Mouse (Mus musculus) macrophage (primary cell): Measurements from ENCODE around the gene Idua. TPM values are rescaled to one million over a fixed set of nuclear protein-coding genes. Genes with fewer than 3 reads are reported as not detected.
"Not testable (repeated sequence)": the region's sequence is repeated elsewhere in the genome, so short reads cannot be mapped to it uniquely, and the experiment has no call there.

Experiments used
- H3K27ac ChIP-seq: fragments of 350-480 bp; formaldehyde crosslinking; 2 replicates; pipeline ENCODE4 v1.9.0; 2021
- H3K36me3 ChIP-seq: fragments of 350-480 bp; formaldehyde crosslinking; 2 replicates; pipeline ENCODE4 v1.9.0; 2021; ENCODE audit errors: inconsistent target
- H3K4me3 ChIP-seq: fragments of 350-480 bp; formaldehyde crosslinking; 2 replicates; pipeline ENCODE4 v1.9.0; 2021; ENCODE audit errors: inconsistent target
- H3K79me2 ChIP-seq: fragments of 350-480 bp; formaldehyde crosslinking; 2 replicates; pipeline ENCODE4 v1.9.0; 2021; ENCODE audit errors: inconsistent target
- WGBS: methylation state at CpG from one replicate; pipeline ENCODE4 v1.1.7; 2026; ENCODE audit warnings: inconsistent platforms; ENCODE audit not compliant: missing documents; 5-methylcytosine and 5-hydroxymethylcytosine counted together
- polyA plus RNA-seq: library from polyadenylated mRNA; stranded (reverse); fragments of 250-400 nt; gene quantifications from 3 replicates; pipeline ENCODE4 v1.2.4, GENCODE M21; 2018; ENCODE audit warnings: inconsistent platforms
- total RNA-seq, 78 experiments: library from RNA; depleted of rRNA; stranded (reverse); fragments of 250-400 nt; gene quantifications; 1 replicate in 9 of 78; 2 replicates in 24 of 78; 3 replicates in 43 of 78; 4 replicates in 2 of 78; pipeline ENCODE4 v1.2.4; 2018; ENCODE audit warnings: inconsistent platforms in 56 of 78

Idua gene
- total RNA-seq (2018; cell fraction: chromatin; rRNA removed), result 100 to 1,000 TPM in 14 of 26 experiments, 10 to 100 TPM in 12; 29.9 to 153 (median 104) TPM
- 10 to 100 TPM; 34.4 to 64.8 (median 50.2) TPM for total RNA-seq (2018; cell fraction: cytosol; rRNA removed)
- 100 to 1,000 TPM in 22 of 26 experiments, 10 to 100 TPM in 4; 41.0 to 248 (median 136) TPM for total RNA-seq (2018; cell fraction: nucleus; rRNA removed)
- 33.4 to 53.3 TPM (median 50.8 TPM) in 3 replicates for polyA plus RNA-seq

- WGBS, result 9% methylated on average over 24 of the region's 24 CpGs
- Histone ChIP-seq H3K79me2 (peaks cover 22% of the 10 kb centered on the region; the same call in 1 of the 2 replicates), H3K27ac (no peak within 1 kb of the TSS), H3K4me3 (peak within 1 kb of the TSS; percentile 92), H3K36me3 (peaks cover 29% of the 10 kb centered on the region)
These were observed at the start of gene Idua for GRCm38 (mm10) chr5:108659698-108660631. Idua (plus strand) TSS chr5:108660331.

GRCm38 (mm10) chr5:108610426-108610825 is 49.7 kb upstream of the Idua start:
- H3K4me3 ChIP-seq, result no peak overlapping the region
- H3K79me2 ChIP-seq, result peaks cover 36% of the 10 kb centered on the region
- H3K27ac ChIP-seq, result no peak overlapping the region
- 100% methylated on average over 1 of the region's 1 CpGs for WGBS
- peaks cover 96% of the 10 kb centered on the region for H3K36me3 ChIP-seq

GRCm38 (mm10) chr5:108621870-108622269 is 38.3 kb upstream of the Idua start:
- 100% methylated on average over 2 of the region's 2 CpGs for WGBS
- Histone ChIP-seq H3K36me3 (peaks cover 60% of the 10 kb centered on the region), H3K4me3 (no peak overlapping the region)

GRCm38 (mm10) chr5:108626050-108626660 is 34.0 kb upstream of the Idua start:
- Histone ChIP-seq H3K4me3 (no peak overlapping the region), H3K27ac (peak overlapping the region; percentile 17), H3K79me2 (peaks cover 92% of the 10 kb centered on the region), H3K36me3 (peaks cover 39% of the 10 kb centered on the region)
- 86% methylated on average over 4 of the region's 4 CpGs for WGBS

More at GRCm38 (mm10) chr5:108621870-108622269, 38.3 kb upstream of the Idua start:
- no peak overlapping the region for H3K27ac ChIP-seq
- peaks cover 100% of the 10 kb centered on the region for H3K79me2 ChIP-seq

GRCm38 (mm10) chr5:108628891-108629633 is 31.1 kb upstream of the Idua start:
- H3K27ac ChIP-seq, result peak overlapping the region; percentile 82
- 1% methylated on average over 32 of the region's 32 CpGs for WGBS

GRCm38 (mm10) chr5:108629634-108630483 is 30.3 kb upstream of the Idua start, which contains the start of the genes Gak and Tmem175:
Gak (minus strand) TSS chr5:108629755.
Tmem175 (plus strand) TSS chr5:108629770.
- under 1% methylated on average over 58 of the region's 58 CpGs for WGBS
- H3K36me3 ChIP-seq, result peaks cover 2% of the 10 kb centered on the region; the same call in 1 of the 2 replicates
- H3K27ac ChIP-seq, result peak within 1 kb of the TSS; percentile 82
- peak within 1 kb of the TSS; percentile 96 for H3K4me3 ChIP-seq
- H3K79me2 ChIP-seq, result peaks cover 55% of the 10 kb centered on the region

More at GRCm38 (mm10) chr5:108628891-108629633, 31.1 kb upstream of the Idua start:
- H3K79me2 ChIP-seq, result peaks cover 63% of the 10 kb centered on the region
- H3K4me3 ChIP-seq, result peak overlapping the region; percentile 96
- peaks cover 10% of the 10 kb centered on the region for H3K36me3 ChIP-seq

GRCm38 (mm10) chr5:108633676-108634075 is 26.5 kb upstream of the Idua start:
- H3K27ac ChIP-seq, result no peak overlapping the region
- H3K4me3 ChIP-seq, result no peak overlapping the region
- 100% methylated on average over 1 of the region's 4 CpGs for WGBS
- H3K79me2 ChIP-seq, result peaks cover 17% of the 10 kb centered on the region
- no peaks in the 10 kb centered on the region for H3K36me3 ChIP-seq

- peaks cover 13% of the 10 kb centered on the region for H3K79me2 ChIP-seq
- H3K27ac ChIP-seq, H3K4me3 ChIP-seq, H3K36me3 ChIP-seq: not testable (repeated sequence)
- 93% methylated on average over 2 of the region's 3 CpGs for WGBS
These were observed 26.0 kb upstream of the Idua start for GRCm38 (mm10) chr5:108634088-108634487.

- no peaks in the 10 kb centered on the region for H3K36me3 ChIP-seq
- no peak overlapping the region for H3K4me3 ChIP-seq
- WGBS, result 8% methylated on average over 4 of the region's 4 CpGs
- no peak overlapping the region for H3K27ac ChIP-seq
- no peaks in the 10 kb centered on the region; the same call in 1 of the 2 replicates for H3K79me2 ChIP-seq
These were observed 24.0 kb upstream of the Idua start for GRCm38 (mm10) chr5:108636172-108636571.

GRCm38 (mm10) chr5:108643674-108644073 is 16.5 kb upstream of the Idua start:
- WGBS, result 100% methylated on average over 2 of the region's 2 CpGs

GRCm38 (mm10) chr5:108645651-108646342 is 14.3 kb upstream of the Idua start:
- Histone ChIP-seq H3K36me3 (peaks cover 89% of the 10 kb centered on the region), H3K79me2 (no peaks in the 10 kb centered on the region), H3K4me3 (no peak overlapping the region), H3K27ac (no peak overlapping the region)
- 88% methylated on average over 9 of the region's 9 CpGs for WGBS

More at GRCm38 (mm10) chr5:108643674-108644073, 16.5 kb upstream of the Idua start:
- H3K36me3 ChIP-seq, result peaks cover 68% of the 10 kb centered on the region
- H3K79me2 ChIP-seq, result no peaks in the 10 kb centered on the region
- H3K4me3 ChIP-seq, result no peak overlapping the region
- H3K27ac ChIP-seq, result no peak overlapping the region

GRCm38 (mm10) chr5:108646343-108646660 is 13.8 kb upstream of the Idua start:
- no peaks in the 10 kb centered on the region for H3K79me2 ChIP-seq
- no peak overlapping the region for H3K4me3 ChIP-seq
- no peak overlapping the region for H3K27ac ChIP-seq
- 88% methylated on average over 3 of the region's 3 CpGs for WGBS
- H3K36me3 ChIP-seq, result peaks cover 89% of the 10 kb centered on the region

GRCm38 (mm10) chr5:108647311-108647710 is 12.8 kb upstream of the Idua start:
- peaks cover 85% of the 10 kb centered on the region for H3K36me3 ChIP-seq
- no peak overlapping the region for H3K27ac ChIP-seq
- WGBS, result 81% methylated on average over 2 of the region's 2 CpGs
- H3K79me2 ChIP-seq, result no peaks in the 10 kb centered on the region
- H3K4me3 ChIP-seq, result no peak overlapping the region
